Mouse (Mus musculus): Measurements from ENCODE around the gene Bicdl1.

Gene Bicdl1

GRCm38 (mm10) chr5:115731001-115731731 lies at the start of gene Bicdl1:
Bicdl1 (minus strand) TSS chr5:115731621.
- ChIA-PET POLR2A (interaction anchor here (0.6 to 1.9 kb wide), 17 partner anchors 22 to 375 kb away, joined by 3 to 9 read pairs (median 3); partner anchors contain the start of gene Rab35 (in 1 of the 4)), CTCF (interaction anchor here (0.5 to 1.2 kb wide), 6 partner anchors 22 to 222 kb away, joined by 3 to 4 read pairs (median 3); no protein-coding TSS in a partner anchor)

GRCm38 (mm10) chr5:115776911-115777310 lies 45.5 kb upstream of the Bicdl1 start:
- ChIA-PET CTCF (no interaction called here), POLR2A (no interaction called here)

GRCm38 (mm10) chr5:115775350-115775749 lies 43.9 kb upstream of the Bicdl1 start:
- ChIA-PET POLR2A (no interaction called here), CTCF (no interaction called here)

GRCm38 (mm10) chr5:115770048-115770447 lies 38.6 kb upstream of the Bicdl1 start:
- POLR2A ChIA-PET: no interaction called here
- CTCF ChIA-PET: no interaction called here

- ChIA-PET CTCF (interaction anchor here in 1 of 4 experiments (0.7 kb wide), 1 partner anchor 328 kb away, joined by 8 read pairs; no protein-coding TSS in a partner anchor), POLR2A (no interaction called here)
Observed at GRCm38 (mm10) chr5:115769116-115769515, 37.7 kb upstream of the Bicdl1 start.

- CTCF ChIA-PET: no interaction called here
- POLR2A ChIA-PET: no interaction called here
Observed at GRCm38 (mm10) chr5:115766821-115767220, 35.4 kb upstream of the Bicdl1 start.

- ChIA-PET POLR2A (interaction anchor here in 1 of 4 experiments (0.7 kb wide), 1 partner anchor 178 kb away, joined by 3 read pairs; no protein-coding TSS in a partner anchor), CTCF (interaction anchor here in 2 of 4 experiments (0.6 kb wide), 2 partner anchors 35 to 90 kb away, joined by 8 to 12 read pairs; no protein-coding TSS in a partner anchor)
Observed at GRCm38 (mm10) chr5:115763981-115764380, 32.6 kb upstream of the Bicdl1 start.

- ChIA-PET CTCF (no interaction called here), POLR2A (interaction anchor here in 2 of 4 experiments (0.6 to 0.7 kb wide), 4 partner anchors 129 to 1484 kb away, joined by 3 to 4 read pairs (median 3); partner anchors contain the start of gene Rab35 (in 1 of the 2))
Observed at GRCm38 (mm10) chr5:115760903-115761302, 29.5 kb upstream of the Bicdl1 start.

GRCm38 (mm10) chr5:115758431-115759180 lies 27.2 kb upstream of the Bicdl1 start:
- ChIA-PET POLR2A (interaction anchor here in 1 of 4 experiments (1.2 to 1.3 kb wide), 2 partner anchors 18 to 20 kb away, joined by 3 to 5 read pairs; no protein-coding TSS in a partner anchor), CTCF (no interaction called here)

- ChIA-PET POLR2A (interaction anchor here in 2 of 4 experiments (1.2 to 1.4 kb wide), 3 partner anchors 17 to 25 kb away, joined by 3 to 5 read pairs (median 3); no protein-coding TSS in a partner anchor), CTCF (interaction anchor here in 1 of 4 experiments (0.7 kb wide), 1 partner anchor 655 kb away, joined by 3 read pairs; no protein-coding TSS in a partner anchor)
Observed at GRCm38 (mm10) chr5:115757516-115757915, 26.1 kb upstream of the Bicdl1 start.

GRCm38 (mm10) chr5:115755501-115755900 lies 24.1 kb upstream of the Bicdl1 start:
- CTCF ChIA-PET: no interaction called here
- POLR2A ChIA-PET: interaction anchor here in 1 of 4 experiments (1.0 kb wide), 1 partner anchor 16 kb away, joined by 3 read pairs; no protein-coding TSS in a partner anchor

- CTCF ChIA-PET: interaction anchor here in 2 of 4 experiments (0.5 kb wide), 2 partner anchors 50 to 361 kb away, joined by 3 to 5 read pairs; no protein-coding TSS in a partner anchor
- POLR2A ChIA-PET: interaction anchor here in 1 of 4 experiments (1.0 kb wide), 1 partner anchor 16 kb away, joined by 3 read pairs; no protein-coding TSS in a partner anchor
Observed at GRCm38 (mm10) chr5:115754831-115755230, 23.4 kb upstream of the Bicdl1 start.

- ChIA-PET POLR2A (interaction anchor here in 1 of 4 experiments (0.6 kb wide), 1 partner anchor 353 kb away, joined by 3 read pairs; no protein-coding TSS in a partner anchor), CTCF (no interaction called here)
Observed at GRCm38 (mm10) chr5:115752883-115753282, 21.5 kb upstream of the Bicdl1 start.

GRCm38 (mm10) chr5:115751916-115752315 lies 20.5 kb upstream of the Bicdl1 start:
- ChIA-PET CTCF (interaction anchor here in 2 of 4 experiments (0.6 to 1.0 kb wide), 2 partner anchors 54 to 460 kb away, joined by 3 to 4 read pairs; no protein-coding TSS in a partner anchor), POLR2A (interaction anchor here in 2 of 4 experiments (0.6 kb wide), 3 partner anchors 99 to 984 kb away, joined by 3 to 5 read pairs (median 3); no protein-coding TSS in a partner anchor)

GRCm38 (mm10) chr5:115748316-115748715 lies 16.9 kb upstream of the Bicdl1 start:
- ChIA-PET CTCF (interaction anchor here in 2 of 4 experiments (0.6 to 0.8 kb wide), 3 partner anchors 55 to 313 kb away, joined by 3 to 5 read pairs (median 3); no protein-coding TSS in a partner anchor), POLR2A (interaction anchor here in 1 of 4 experiments (0.6 to 1.0 kb wide), 2 partner anchors 115 to 613 kb away, joined by 4 to 8 read pairs; no protein-coding TSS in a partner anchor)

- CTCF ChIA-PET: interaction anchor here in 1 of 4 experiments (1.2 kb wide), 1 partner anchor 13 kb away, joined by 3 read pairs; no protein-coding TSS in a partner anchor
- POLR2A ChIA-PET: interaction anchor here in 1 of 4 experiments (1.4 kb wide), 1 partner anchor 13 kb away, joined by 4 read pairs; no protein-coding TSS in a partner anchor
Observed at GRCm38 (mm10) chr5:115745319-115745718, 13.9 kb upstream of the Bicdl1 start.

GRCm38 (mm10) chr5:115738032-115738431 lies 6.6 kb upstream of the Bicdl1 start:
- ChIA-PET CTCF (no interaction called here), POLR2A (interaction anchor here in 2 of 4 experiments (0.6 to 1.2 kb wide), 3 partner anchors 85 to 334 kb away, joined by 3 read pairs; no protein-coding TSS in a partner anchor)

- POLR2A ChIA-PET: interaction anchor here in 2 of 4 experiments (0.7 to 0.8 kb wide), 4 partner anchors 33 to 1576 kb away, joined by 3 to 6 read pairs (median 5); no protein-coding TSS in a partner anchor
- CTCF ChIA-PET: interaction anchor here in 2 of 4 experiments (0.6 to 1.0 kb wide), 4 partner anchors 28 to 786 kb away, joined by 3 to 11 read pairs (median 7); no protein-coding TSS in a partner anchor
Observed at GRCm38 (mm10) chr5:115734570-115734969, 3.1 kb upstream of the Bicdl1 start.

Data from embryonic stem cell, embryonic (primary cell).